Mouse (Mus musculus) E14TG2a.4 (cell line): ENCODE results near the gene Gm17190.

ENCODE experiments used
- CTCF ChIP-seq: conservative IDR thresholded peaks from 2 replicates; pipeline ENCODE4 v1.5.1; 2014; ENCODE audit warnings: low read length
- POU5F1 ChIP-seq: IDR thresholded peaks from 2 replicates; pipeline ENCODE4 v1.6.1; 2014; ENCODE audit warnings: low read length, borderline replicate concordance

GRCm38 (mm10) chr13:96073555-96073954 is 8.3 kb upstream of the Gm17190 start:
- TF ChIP-seq POU5F1 = no peak
- no peak for TF ChIP-seq CTCF
